Mouse (Mus musculus) CH12.LX (cell line): ENCODE results near the gene Kidins220. TPM values are rescaled to one million over a fixed set of nuclear protein-coding genes. Genes with fewer than 3 reads are reported as not detected.

ENCODE experiments used
- DNase-seq: peaks from one replicate; pipeline ENCODE4 v3.0.0-alpha.2; 2013; ENCODE audit errors: extremely low read depth
- H3K27ac ChIP-seq: 2 replicates; pipeline ENCODE4 v1.5.1; 2012; ENCODE audit warnings: low read depth, mild to moderate bottlenecking, control low read depth, moderate library complexity; ENCODE audit not compliant: insufficient read depth
- H3K27me3 ChIP-seq: replicated peaks from 2 replicates; pipeline ENCODE3; 2012; ENCODE audit warnings: inconsistent platforms
- H3K36me3 ChIP-seq, 2 experiments: replicated peaks in 1 of 2; 2 replicates each; pipeline versions ENCODE3 to v1.6.1; 2012; ENCODE audit warnings: inconsistent platforms in 1 of 2, low read length in 1 of 2, mild to moderate bottlenecking in 1 of 2, mixed read lengths in 1 of 2, moderate library complexity in 1 of 2; ENCODE audit not compliant: control insufficient read depth in 1 of 2, insufficient read depth in 1 of 2
- H3K4me1 ChIP-seq, 2 experiments: 2 replicates each; pipeline ENCODE4 v1.6.1; 2012; ENCODE audit warnings: inconsistent platforms in 1 of 2, moderate library complexity in 1 of 2; ENCODE audit not compliant: insufficient read depth in 2 of 2, control insufficient read depth in 1 of 2
- H3K4me2 ChIP-seq: 2 replicates; pipeline ENCODE4 v1.6.1; 2012; ENCODE audit warnings: low read depth, mild to moderate bottlenecking, control low read depth; ENCODE audit not compliant: poor library complexity, insufficient read depth, severe bottlenecking
- H3K4me3 ChIP-seq, 3 experiments: fragments of 150-350 bp in 1 of 3; sonication (generic) in 1 of 3; replicated peaks in 1 of 3; 2 replicates each; pipeline versions ENCODE3 to v1.5.1; 2011 to 2012; ENCODE audit warnings: low read depth in 2 of 3, low read length in 2 of 3, mild to moderate bottlenecking in 2 of 3, moderate library complexity in 2 of 3, control low read depth in 1 of 3, improper control_type of control experiment in 1 of 3, inconsistent platforms in 1 of 3, mixed read lengths in 1 of 3; ENCODE audit not compliant: poor library complexity in 1 of 3
- H3K79me2 ChIP-seq: replicated peaks from 2 replicates; pipeline ENCODE4 v1.6.1; 2012; ENCODE audit warnings: mild to moderate bottlenecking, moderate library complexity; ENCODE audit not compliant: control insufficient read depth, poor library complexity, insufficient read depth, severe bottlenecking; ENCODE audit errors: extremely low read depth
- H3K9ac ChIP-seq: 2 replicates; pipeline ENCODE4 v1.6.1; 2012; ENCODE audit warnings: low read depth, mild to moderate bottlenecking, control low read depth, moderate library complexity; ENCODE audit not compliant: insufficient read depth
- H3K9me3 ChIP-seq: replicated peaks from 2 replicates; pipeline ENCODE3; 2012; ENCODE audit warnings: low read length, inconsistent platforms, mixed read lengths
- CHD1 ChIP-seq: IDR thresholded peaks from 2 replicates; pipeline ENCODE4 v1.6.1; 2012; ENCODE audit warnings: low read depth, low read length, improper control_type of control experiment, inconsistent platforms
- CTCF ChIP-seq, 2 experiments: IDR thresholded peaks in 1 of 2; conservative IDR thresholded peaks in 1 of 2; 2 replicates each; pipeline ENCODE4 v1.5.1; 2011 to 2012; ENCODE audit warnings: low read depth in 2 of 2, low read length in 2 of 2, improper control_type of control experiment in 1 of 2, inconsistent platforms in 1 of 2, mild to moderate bottlenecking in 1 of 2, moderate library complexity in 1 of 2
- E2F4 ChIP-seq: IDR thresholded peaks from 2 replicates; pipeline ENCODE4 v1.6.1; 2011; ENCODE audit warnings: low read depth, low read length, improper control_type of control experiment; ENCODE audit not compliant: insufficient replicate concordance
- ELF1 ChIP-seq: IDR thresholded peaks from 2 replicates; pipeline ENCODE4 v1.6.1; 2014; ENCODE audit warnings: low read depth, mild to moderate bottlenecking, inconsistent platforms, low read length, improper control_type of control experiment
- GABPA ChIP-seq: IDR thresholded peaks from 2 replicates; pipeline ENCODE4 v1.6.1; 2012; ENCODE audit warnings: low read depth, low read length, improper control_type of control experiment, inconsistent platforms; ENCODE audit not compliant: insufficient replicate concordance
- JUN ChIP-seq: IDR thresholded peaks from 2 replicates; pipeline ENCODE4 v1.6.1; 2011; ENCODE audit warnings: low read depth, mild to moderate bottlenecking, low read length, improper control_type of control experiment, moderate library complexity; ENCODE audit not compliant: insufficient read depth
- JUND ChIP-seq: conservative IDR thresholded peaks from 2 replicates; pipeline ENCODE4 v1.6.1; 2011; ENCODE audit warnings: low read depth, low read length, improper control_type of control experiment
- KAT2A ChIP-seq: IDR thresholded peaks from 2 replicates; pipeline ENCODE4 v1.6.1; 2012; ENCODE audit warnings: low read length, improper control_type of control experiment, inconsistent platforms; ENCODE audit not compliant: insufficient replicate concordance
- MAFK ChIP-seq: IDR thresholded peaks from 2 replicates; pipeline ENCODE4 v1.6.1; 2011; ENCODE audit warnings: low read length, improper control_type of control experiment; ENCODE audit not compliant: insufficient replicate concordance
- MAX ChIP-seq: IDR thresholded peaks from 2 replicates; pipeline ENCODE4 v1.6.1; 2011; ENCODE audit warnings: low read length, improper control_type of control experiment
- MEF2A ChIP-seq: IDR thresholded peaks from 2 replicates; pipeline ENCODE4 v1.6.1; 2014; ENCODE audit warnings: low read depth, mild to moderate bottlenecking, inconsistent platforms, low read length, improper control_type of control experiment, borderline replicate concordance
- MYC ChIP-seq: IDR thresholded peaks from 2 replicates; pipeline ENCODE4 v1.6.1; 2011; ENCODE audit warnings: low read depth, mild to moderate bottlenecking, improper control_type of control experiment, low read length
- POLR2A ChIP-seq: IDR thresholded peaks from 2 replicates; pipeline ENCODE4 v1.6.1; 2011; ENCODE audit warnings: low read depth, mild to moderate bottlenecking, improper control_type of control experiment, low read length
- POLR2AphosphoS2 ChIP-seq: IDR thresholded peaks from 2 replicates; pipeline ENCODE4 v1.6.1; 2011; ENCODE audit warnings: low read depth, low read length, improper control_type of control experiment
- RCOR1 ChIP-seq: conservative IDR thresholded peaks from 2 replicates; pipeline ENCODE4 v1.6.1; 2012; ENCODE audit warnings: low read depth, mild to moderate bottlenecking, inconsistent platforms, low read length, improper control_type of control experiment
- SIN3A ChIP-seq: IDR thresholded peaks from 2 replicates; pipeline ENCODE4 v1.6.1; 2012; ENCODE audit warnings: low read length, improper control_type of control experiment, inconsistent platforms
- USF2 ChIP-seq: conservative IDR thresholded peaks from 2 replicates; pipeline ENCODE4 v1.6.1; 2011; ENCODE audit warnings: low read depth, low read length, improper control_type of control experiment
- dilution Hi-C: fragments of 300-500 bp; cut with MboI; formaldehyde crosslinking; loops from 2 replicates; pipeline ENCODE4 v1.14.3; 2020; ENCODE audit warnings: low sequenced_read_pairs; ENCODE audit not compliant: extremely low pct_unique_long_range_greater_than_20kb, extremely low pct_ligation_motif_present
- in situ Hi-C: fragments of 300-500 bp; cut with MboI; formaldehyde crosslinking; loops from 3 replicates; pipeline ENCODE4 v1.14.3; 2019; ENCODE audit warnings: low sequenced_read_pairs, low pct_ligation_motif_present, low pct_unique_long_range_greater_than_20kb, mixed read lengths
- polyA plus RNA-seq: library from polyadenylated mRNA; unstranded; fragments of >175 nt; gene quantifications from 2 replicates; pipeline ENCODE4 v1.2.1, GENCODE M21; 2012; ENCODE audit warnings: low read depth; ENCODE audit not compliant: insufficient read length
- total RNA-seq, 2 experiments: library from RNA; depleted of rRNA; stranded (reverse); fragments of 300-350 nt in 1 of 2; fragments of >200 nt in 1 of 2; gene quantifications; 2 replicates each; pipeline ENCODE4 v1.2.3; 2012 to 2014

The Kidins220 gene
- total and polyA plus RNA-seq, 3 experiments, result 32.4 to 47.8 (median 39.4) TPM

DNA sequence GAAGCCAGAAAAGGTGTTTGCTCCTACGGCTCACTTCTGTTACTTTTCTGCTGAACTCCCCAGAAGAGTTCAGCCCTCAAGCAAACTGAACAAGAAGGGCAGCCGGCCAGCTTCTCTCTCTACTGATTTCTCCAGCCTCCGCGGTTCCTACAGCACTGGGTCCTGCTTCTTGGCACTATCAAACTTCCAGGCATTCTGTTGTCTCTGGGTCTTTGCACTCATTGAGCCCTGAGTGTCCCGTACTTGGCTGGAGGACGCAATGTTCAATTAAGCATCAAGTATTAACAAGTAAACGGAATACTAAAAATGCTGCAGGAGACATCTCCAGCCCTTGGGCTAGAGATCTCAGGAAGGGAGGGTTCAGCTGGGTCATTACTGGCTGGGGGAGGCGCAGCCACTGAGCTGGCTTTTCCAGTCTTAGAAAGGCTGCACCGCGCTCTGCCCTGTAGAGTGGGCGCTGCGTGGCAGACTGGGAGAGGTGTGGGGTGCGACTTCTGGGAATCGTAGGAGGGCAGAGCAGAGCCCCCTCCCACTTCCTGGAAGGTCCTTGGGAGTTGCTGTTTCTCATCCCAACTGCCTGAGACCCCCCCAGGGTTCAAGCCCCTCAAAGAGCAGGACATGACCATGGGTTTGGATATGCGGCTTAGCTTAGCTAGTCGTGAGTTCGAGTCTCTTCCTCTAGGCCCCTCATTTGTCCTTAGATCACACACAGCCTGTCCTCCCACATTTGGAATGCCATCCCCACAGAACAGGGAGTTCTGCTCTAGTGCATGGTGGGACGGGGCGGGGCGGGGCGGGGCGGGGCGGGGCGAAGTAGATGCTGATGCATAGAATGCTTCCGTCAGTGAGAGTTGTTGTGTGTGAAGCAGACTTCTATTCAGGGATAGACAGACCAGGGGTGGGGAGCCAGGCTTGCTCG, 108.8 kb downstream of the Kidins220 start:
- Histone ChIP-seq H3K9me3 (peaks cover 3% of the 10 kb centered on the region), H3K27ac (no peak overlapping the region), H3K4me1 (peaks cover 0 to 3% of the 10 kb centered on the region in 2 experiments; a peak in 1 of 4 replicates), H3K79me2 (no peaks in the 10 kb centered on the region), H3K27me3 (no peaks in the 10 kb centered on the region), H3K4me3 (no peak overlapping the region), H3K4me2 (no peak overlapping the region), H3K36me3 (no peaks in the 10 kb centered on the region), H3K9ac (no peak overlapping the region)
- no peak for DNase-seq
- dilution Hi-C loops (no loop called here), in situ Hi-C loops (loop anchor here (25.0 kb wide), 3 partner anchors 604 to 1204 kb away; no protein-coding TSS in a partner anchor)
- TF ChIP-seq JUND, result no peak
- TF ChIP-seq GABPA, result no peak
- no peak for TF ChIP-seq JUN
- TF ChIP-seq POLR2AphosphoS2, result no peak
- no peak for TF ChIP-seq E2F4
- TF ChIP-seq MYC, result no peak
- no peak for TF ChIP-seq USF2
- no peak for TF ChIP-seq RCOR1
- no peak for TF ChIP-seq MEF2A
- no peak for TF ChIP-seq CTCF (conservative IDR thresholded peaks at IDR 0.05 in 1 of 2, IDR thresholded peaks at IDR 0.05 in 1 of 2; ENCODE audit: low read depth in 2 of 2, low read length in 2 of 2)
- TF ChIP-seq POLR2A, result no peak
- no peak for TF ChIP-seq CHD1
- TF ChIP-seq ELF1, result no peak
- no peak for TF ChIP-seq SIN3A
- TF ChIP-seq KAT2A, result no peak
- no peak for TF ChIP-seq MAFK

GRCm38 (mm10) chr12:25086966-25087365, 112.2 kb downstream of the Kidins220 start:
- no peak overlapping the region for H3K4me2 ChIP-seq
- H3K27me3 ChIP-seq, result no peaks in the 10 kb centered on the region
- in situ Hi-C loops, result loop anchor here (25.0 kb wide), 3 partner anchors 600 to 1200 kb away; no protein-coding TSS in a partner anchor
- dilution Hi-C loops, result no loop called here
- H3K79me2 ChIP-seq, result no peaks in the 10 kb centered on the region
- no peak overlapping the region for H3K9ac ChIP-seq
- H3K9me3 ChIP-seq, result peaks cover 3% of the 10 kb centered on the region
- H3K4me1 ChIP-seq, result peaks cover 0 to 10% of the 10 kb centered on the region in 2 experiments; a peak in 2 of 4 replicates
- H3K4me3 ChIP-seq, result no peak overlapping the region
- TF ChIP-seq MAX, result no peak
- TF ChIP-seq, all 38 proteins: peak for 0
- Histone ChIP-seq H3K36me3 (no peaks in the 10 kb centered on the region), H3K27ac (no peak overlapping the region)
- no peak for DNase-seq
